Mouse (Mus musculus) CH12.LX (cell line): ENCODE measurements around the gene Chd4. TPM values are rescaled to one million over a fixed set of nuclear protein-coding genes. Genes with fewer than 3 reads are reported as not detected.

Experiments used
- DNase-seq: peaks from one replicate; pipeline ENCODE4 v3.0.0-alpha.2; 2013; ENCODE audit errors: extremely low read depth
- H3K27ac ChIP-seq: 2 replicates; pipeline ENCODE4 v1.5.1; 2012; ENCODE audit warnings: low read depth, mild to moderate bottlenecking, control low read depth, moderate library complexity; ENCODE audit not compliant: insufficient read depth
- H3K27me3 ChIP-seq: replicated peaks from 2 replicates; pipeline ENCODE3; 2012; ENCODE audit warnings: inconsistent platforms
- H3K36me3 ChIP-seq, 2 experiments: replicated peaks in 1 of 2; 2 replicates each; pipeline versions ENCODE3 to v1.6.1; 2012; ENCODE audit warnings: inconsistent platforms in 1 of 2, low read length in 1 of 2, mild to moderate bottlenecking in 1 of 2, mixed read lengths in 1 of 2, moderate library complexity in 1 of 2; ENCODE audit not compliant: control insufficient read depth in 1 of 2, insufficient read depth in 1 of 2
- H3K4me1 ChIP-seq, 2 experiments: 2 replicates each; pipeline ENCODE4 v1.6.1; 2012; ENCODE audit warnings: inconsistent platforms in 1 of 2, moderate library complexity in 1 of 2; ENCODE audit not compliant: insufficient read depth in 2 of 2, control insufficient read depth in 1 of 2
- H3K4me2 ChIP-seq: 2 replicates; pipeline ENCODE4 v1.6.1; 2012; ENCODE audit warnings: low read depth, mild to moderate bottlenecking, control low read depth; ENCODE audit not compliant: poor library complexity, insufficient read depth, severe bottlenecking
- H3K4me3 ChIP-seq, 3 experiments: fragments of 150-350 bp in 1 of 3; sonication (generic) in 1 of 3; replicated peaks in 1 of 3; 2 replicates each; pipeline versions ENCODE3 to v1.5.1; 2011 to 2012; ENCODE audit warnings: low read depth in 2 of 3, low read length in 2 of 3, mild to moderate bottlenecking in 2 of 3, moderate library complexity in 2 of 3, control low read depth in 1 of 3, improper control_type of control experiment in 1 of 3, inconsistent platforms in 1 of 3, mixed read lengths in 1 of 3; ENCODE audit not compliant: poor library complexity in 1 of 3
- H3K79me2 ChIP-seq: replicated peaks from 2 replicates; pipeline ENCODE4 v1.6.1; 2012; ENCODE audit warnings: mild to moderate bottlenecking, moderate library complexity; ENCODE audit not compliant: control insufficient read depth, poor library complexity, insufficient read depth, severe bottlenecking; ENCODE audit errors: extremely low read depth
- H3K9ac ChIP-seq: 2 replicates; pipeline ENCODE4 v1.6.1; 2012; ENCODE audit warnings: low read depth, mild to moderate bottlenecking, control low read depth, moderate library complexity; ENCODE audit not compliant: insufficient read depth
- H3K9me3 ChIP-seq: replicated peaks from 2 replicates; pipeline ENCODE3; 2012; ENCODE audit warnings: low read length, inconsistent platforms, mixed read lengths
- BHLHE40 ChIP-seq: IDR thresholded peaks from 2 replicates; pipeline ENCODE4 v1.6.1; 2011; ENCODE audit warnings: mild to moderate bottlenecking, low read depth, low read length, improper control_type of control experiment
- CHD1 ChIP-seq: IDR thresholded peaks from 2 replicates; pipeline ENCODE4 v1.6.1; 2012; ENCODE audit warnings: low read depth, low read length, improper control_type of control experiment, inconsistent platforms
- CHD2 ChIP-seq: IDR thresholded peaks from 2 replicates; pipeline ENCODE4 v1.6.1; 2011; ENCODE audit warnings: low read length, improper control_type of control experiment
- CTCF ChIP-seq, 2 experiments: IDR thresholded peaks in 1 of 2; conservative IDR thresholded peaks in 1 of 2; 2 replicates each; pipeline ENCODE4 v1.5.1; 2011 to 2012; ENCODE audit warnings: low read depth in 2 of 2, low read length in 2 of 2, improper control_type of control experiment in 1 of 2, inconsistent platforms in 1 of 2, mild to moderate bottlenecking in 1 of 2, moderate library complexity in 1 of 2
- E2F4 ChIP-seq: IDR thresholded peaks from 2 replicates; pipeline ENCODE4 v1.6.1; 2011; ENCODE audit warnings: low read depth, low read length, improper control_type of control experiment; ENCODE audit not compliant: insufficient replicate concordance
- ELF1 ChIP-seq: IDR thresholded peaks from 2 replicates; pipeline ENCODE4 v1.6.1; 2014; ENCODE audit warnings: low read depth, mild to moderate bottlenecking, inconsistent platforms, low read length, improper control_type of control experiment
- EP300 ChIP-seq: IDR thresholded peaks from 2 replicates; pipeline ENCODE4 v1.6.1; 2011; ENCODE audit warnings: low read length, improper control_type of control experiment
- ETS1 ChIP-seq: conservative IDR thresholded peaks from 2 replicates; pipeline ENCODE4 v1.6.1; 2012; ENCODE audit warnings: low read depth, mild to moderate bottlenecking, inconsistent platforms, low read length, improper control_type of control experiment, moderate library complexity
- GABPA ChIP-seq: IDR thresholded peaks from 2 replicates; pipeline ENCODE4 v1.6.1; 2012; ENCODE audit warnings: low read depth, low read length, improper control_type of control experiment, inconsistent platforms; ENCODE audit not compliant: insufficient replicate concordance
- HCFC1 ChIP-seq: IDR thresholded peaks from 2 replicates; pipeline ENCODE4 v1.6.1; 2012; ENCODE audit warnings: low read depth, mild to moderate bottlenecking, inconsistent platforms, low read length, improper control_type of control experiment
- IRF4 ChIP-seq: IDR thresholded peaks from 2 replicates; pipeline ENCODE4 v1.6.1; 2014; ENCODE audit warnings: low read depth, mild to moderate bottlenecking, inconsistent platforms, low read length, improper control_type of control experiment
- JUN ChIP-seq: IDR thresholded peaks from 2 replicates; pipeline ENCODE4 v1.6.1; 2011; ENCODE audit warnings: low read depth, mild to moderate bottlenecking, low read length, improper control_type of control experiment, moderate library complexity; ENCODE audit not compliant: insufficient read depth
- JUND ChIP-seq: conservative IDR thresholded peaks from 2 replicates; pipeline ENCODE4 v1.6.1; 2011; ENCODE audit warnings: low read depth, low read length, improper control_type of control experiment
- KAT2A ChIP-seq: IDR thresholded peaks from 2 replicates; pipeline ENCODE4 v1.6.1; 2012; ENCODE audit warnings: low read length, improper control_type of control experiment, inconsistent platforms; ENCODE audit not compliant: insufficient replicate concordance
- MAFK ChIP-seq: IDR thresholded peaks from 2 replicates; pipeline ENCODE4 v1.6.1; 2011; ENCODE audit warnings: low read length, improper control_type of control experiment; ENCODE audit not compliant: insufficient replicate concordance
- MAX ChIP-seq: IDR thresholded peaks from 2 replicates; pipeline ENCODE4 v1.6.1; 2011; ENCODE audit warnings: low read length, improper control_type of control experiment
- MAZ ChIP-seq: IDR thresholded peaks from 2 replicates; pipeline ENCODE4 v1.6.1; 2012; ENCODE audit warnings: low read depth, mild to moderate bottlenecking, inconsistent platforms, low read length, improper control_type of control experiment, moderate library complexity
- MEF2A ChIP-seq: IDR thresholded peaks from 2 replicates; pipeline ENCODE4 v1.6.1; 2014; ENCODE audit warnings: low read depth, mild to moderate bottlenecking, inconsistent platforms, low read length, improper control_type of control experiment, borderline replicate concordance
- MXI1 ChIP-seq: IDR thresholded peaks from 2 replicates; pipeline ENCODE4 v1.6.1; 2011; ENCODE audit warnings: mild to moderate bottlenecking, low read depth, low read length, improper control_type of control experiment
- MYC ChIP-seq: IDR thresholded peaks from 2 replicates; pipeline ENCODE4 v1.6.1; 2011; ENCODE audit warnings: low read depth, mild to moderate bottlenecking, improper control_type of control experiment, low read length
- NELFE ChIP-seq: IDR thresholded peaks from 2 replicates; pipeline ENCODE4 v1.6.1; 2011; ENCODE audit warnings: low read depth, low read length, improper control_type of control experiment
- NRF1 ChIP-seq: IDR thresholded peaks from 2 replicates; pipeline ENCODE4 v1.6.1; 2014; ENCODE audit warnings: low read depth, mild to moderate bottlenecking, inconsistent platforms, low read length, improper control_type of control experiment, moderate library complexity
- PAX5 ChIP-seq: IDR thresholded peaks from 2 replicates; pipeline ENCODE4 v1.6.1; 2012; ENCODE audit warnings: low read length, inconsistent platforms, mixed read lengths
- POLR2A ChIP-seq: IDR thresholded peaks from 2 replicates; pipeline ENCODE4 v1.6.1; 2011; ENCODE audit warnings: low read depth, mild to moderate bottlenecking, improper control_type of control experiment, low read length
- POLR2AphosphoS2 ChIP-seq: IDR thresholded peaks from 2 replicates; pipeline ENCODE4 v1.6.1; 2011; ENCODE audit warnings: low read depth, low read length, improper control_type of control experiment
- RAD21 ChIP-seq: IDR thresholded peaks from 2 replicates; pipeline ENCODE4 v1.6.1; 2011; ENCODE audit warnings: low read depth, mild to moderate bottlenecking, low read length, improper control_type of control experiment, moderate library complexity
- RCOR1 ChIP-seq: conservative IDR thresholded peaks from 2 replicates; pipeline ENCODE4 v1.6.1; 2012; ENCODE audit warnings: low read depth, mild to moderate bottlenecking, inconsistent platforms, low read length, improper control_type of control experiment
- SIN3A ChIP-seq: IDR thresholded peaks from 2 replicates; pipeline ENCODE4 v1.6.1; 2012; ENCODE audit warnings: low read length, improper control_type of control experiment, inconsistent platforms
- SMC3 ChIP-seq: IDR thresholded peaks from 2 replicates; pipeline ENCODE4 v1.6.1; 2011; ENCODE audit warnings: low read depth, low read length, improper control_type of control experiment
- TBP ChIP-seq: conservative IDR thresholded peaks from 2 replicates; pipeline ENCODE4 v1.6.1; 2011; ENCODE audit warnings: low read depth, low read length, improper control_type of control experiment
- TCF12 ChIP-seq: IDR thresholded peaks from 2 replicates; pipeline ENCODE4 v1.6.1; 2014; ENCODE audit warnings: low read depth, mild to moderate bottlenecking, inconsistent platforms, low read length, improper control_type of control experiment
- UBTF ChIP-seq: IDR thresholded peaks from 2 replicates; pipeline ENCODE4 v1.6.1; 2012; ENCODE audit warnings: low read depth, mild to moderate bottlenecking, inconsistent platforms, low read length, improper control_type of control experiment, moderate library complexity
- USF1 ChIP-seq: IDR thresholded peaks from 2 replicates; pipeline ENCODE4 v1.6.1; 2014; ENCODE audit warnings: low read depth, mild to moderate bottlenecking, inconsistent platforms, low read length, improper control_type of control experiment
- USF2 ChIP-seq: conservative IDR thresholded peaks from 2 replicates; pipeline ENCODE4 v1.6.1; 2011; ENCODE audit warnings: low read depth, low read length, improper control_type of control experiment
- ZC3H11A ChIP-seq: IDR thresholded peaks from 2 replicates; pipeline ENCODE4 v1.6.1; 2012; ENCODE audit warnings: low read depth, mild to moderate bottlenecking, inconsistent platforms, low read length, improper control_type of control experiment
- ZKSCAN1 ChIP-seq: IDR thresholded peaks from 2 replicates; pipeline ENCODE4 v1.6.1; 2012; ENCODE audit warnings: low read depth, inconsistent platforms, low read length, improper control_type of control experiment, borderline replicate concordance
- ZMIZ1 ChIP-seq: IDR thresholded peaks from 2 replicates; pipeline ENCODE4 v1.6.1; 2012; ENCODE audit warnings: low read depth, mild to moderate bottlenecking, inconsistent platforms, low read length, improper control_type of control experiment
- ZNF384 ChIP-seq: IDR thresholded peaks from 2 replicates; pipeline ENCODE4 v1.6.1; 2012; ENCODE audit warnings: low read depth, low read length, improper control_type of control experiment, inconsistent platforms
- dilution Hi-C: fragments of 300-500 bp; cut with MboI; formaldehyde crosslinking; loops from 2 replicates; pipeline ENCODE4 v1.14.3; 2020; ENCODE audit warnings: low sequenced_read_pairs; ENCODE audit not compliant: extremely low pct_unique_long_range_greater_than_20kb, extremely low pct_ligation_motif_present
- in situ Hi-C: fragments of 300-500 bp; cut with MboI; formaldehyde crosslinking; loops from 3 replicates; pipeline ENCODE4 v1.14.3; 2019; ENCODE audit warnings: low sequenced_read_pairs, low pct_ligation_motif_present, low pct_unique_long_range_greater_than_20kb, mixed read lengths
- polyA plus RNA-seq: library from polyadenylated mRNA; unstranded; fragments of >175 nt; gene quantifications from 2 replicates; pipeline ENCODE4 v1.2.1, GENCODE M21; 2012; ENCODE audit warnings: low read depth; ENCODE audit not compliant: insufficient read length
- total RNA-seq, 2 experiments: library from RNA; depleted of rRNA; stranded (reverse); fragments of 300-350 nt in 1 of 2; fragments of >200 nt in 1 of 2; gene quantifications; 2 replicates each; pipeline ENCODE4 v1.2.3; 2012 to 2014

Gene Chd4
- total and polyA plus RNA-seq, 3 experiments = 72.7 to 200 (median 165) TPM

- Histone ChIP-seq H3K27ac (peak overlapping the region; percentile 83), H3K4me1 (peaks cover 11 to 35% of the 10 kb centered on the region in 2 experiments), H3K27me3 (no peaks in the 10 kb centered on the region), H3K9me3 (no peaks in the 10 kb centered on the region), H3K4me2 (peak overlapping the region; percentile 68), H3K9ac (peak overlapping the region; percentile 90), H3K36me3 (peaks cover 58 to 71% of the 10 kb centered on the region in 2 experiments), H3K4me3 (peak overlapping the region; percentile 75 to 100 (median 87)), H3K79me2 (peaks cover 21% of the 10 kb centered on the region)
- TF ChIP-seq CTCF (conservative IDR thresholded peaks at IDR 0.05 in 1 of 2, IDR thresholded peaks at IDR 0.05 in 1 of 2; ENCODE audit: low read depth in 2 of 2, low read length in 2 of 2) = no peak
- TF ChIP-seq CHD2 = no peak
- TF ChIP-seq MEF2A = no peak
- TF ChIP-seq ZKSCAN1 = no peak
- TF ChIP-seq EP300 = 0 out of 2 replicates have a peak, but pooled peaks have one; percentile 23
- TF ChIP-seq MAFK = peak; percentile 69; the same call in 1 of the 2 replicates
- TF ChIP-seq ZMIZ1 = no peak
- TF ChIP-seq PAX5 = no peak
- TF ChIP-seq RAD21 = no peak
- TF ChIP-seq SIN3A = peak; percentile 86; the same call in 1 of the 2 replicates
- no peak for TF ChIP-seq HCFC1
- TF ChIP-seq MAZ = no peak
- TF ChIP-seq NRF1 = 0 out of 2 replicates have a peak, but pooled peaks have one; percentile 6
- no peak for TF ChIP-seq USF1
- no peak for TF ChIP-seq MYC
- TF ChIP-seq USF2 = no peak
- TF ChIP-seq JUN = no peak
- no peak for TF ChIP-seq RCOR1
- peak; percentile 21 for TF ChIP-seq POLR2A
- no peak for TF ChIP-seq E2F4
- no peak for TF ChIP-seq ZC3H11A
- no peak for TF ChIP-seq BHLHE40
- TF ChIP-seq SMC3 = no peak
- 0 out of 2 replicates have a peak, but pooled peaks have one; percentile 7 for TF ChIP-seq JUND
- TF ChIP-seq MAX = no peak; the same call in 1 of the 2 replicates
- no peak for TF ChIP-seq TBP
- TF ChIP-seq ETS1 = no peak
- peak; percentile 32; the same call in 1 of the 2 replicates for TF ChIP-seq IRF4
- no peak for TF ChIP-seq NELFE
- TF ChIP-seq TCF12 = no peak
- TF ChIP-seq KAT2A = 0 out of 2 replicates have a peak, but pooled peaks have one; percentile 47
- TF ChIP-seq UBTF = no peak
- no peak for TF ChIP-seq GABPA
- TF ChIP-seq ZNF384 = no peak
- no peak; the same call in 1 of the 2 replicates for TF ChIP-seq MXI1
- peak; percentile 25; the same call in 1 of the 2 replicates for TF ChIP-seq POLR2AphosphoS2
- TF ChIP-seq CHD1 = peak; percentile 89
- TF ChIP-seq ELF1 = no peak
- dilution Hi-C loops (no loop called here), in situ Hi-C loops (no loop called here)
- peak; percentile 53 for DNase-seq
Measured at GRCm38 (mm10) chr6:125163801-125164657, 68.2 kb downstream of the Chd4 start.
